Mouse (Mus musculus) hindlimb bud, embryonic 11.5 days (tissue): ENCODE results near the gene Ahnak2.

Experiments
- DNase-seq: peaks from one replicate; pipeline ENCODE4 v3.0.0-alpha.2; 2012; ENCODE audit warnings: low read depth, low spot score; ENCODE audit errors: extremely low spot score

The Ahnak2 gene

GRCm38 (mm10) chr12:112735896-112736635, 66.4 kb downstream of the Ahnak2 start:
- no peak for DNase-seq

DNA sequence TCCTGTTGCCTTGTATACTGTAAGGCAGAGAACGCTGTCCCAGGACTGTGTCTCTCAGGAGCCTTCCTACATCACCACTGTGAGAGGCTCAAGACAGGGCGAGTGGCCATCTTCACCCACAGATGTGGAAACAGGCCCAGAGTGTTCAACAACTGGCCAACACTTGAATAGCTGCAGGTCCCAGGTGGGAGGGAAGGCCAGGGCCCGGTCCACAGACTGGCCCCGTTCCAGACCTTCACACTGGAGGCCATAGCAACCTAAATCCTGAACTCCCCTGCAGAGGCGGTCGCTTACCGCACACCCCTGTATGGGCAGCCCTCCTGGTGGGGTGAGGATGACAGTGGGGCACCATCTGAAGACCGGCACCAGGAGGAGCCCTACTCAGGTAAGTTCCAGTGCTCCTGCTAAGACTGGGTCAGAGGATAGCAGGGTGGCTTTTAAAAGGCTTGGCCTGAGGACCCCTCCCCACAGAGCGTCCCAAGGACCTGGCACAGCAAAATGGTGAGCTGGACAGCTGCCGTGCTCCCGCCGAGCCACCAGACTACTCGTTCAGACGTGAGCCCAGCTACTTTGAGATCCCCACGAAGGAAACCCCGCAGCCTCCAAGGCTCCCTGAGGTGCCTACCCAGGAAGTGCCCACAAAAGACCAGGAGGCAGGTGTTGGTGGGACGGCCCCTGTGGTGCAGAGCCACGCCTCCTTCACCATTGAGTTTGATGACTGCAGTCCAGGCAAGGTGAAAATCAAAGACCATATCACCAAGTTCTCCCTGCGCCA, 67.4 kb downstream of the Ahnak2 start:
- DNase-seq: no peak

DNA sequence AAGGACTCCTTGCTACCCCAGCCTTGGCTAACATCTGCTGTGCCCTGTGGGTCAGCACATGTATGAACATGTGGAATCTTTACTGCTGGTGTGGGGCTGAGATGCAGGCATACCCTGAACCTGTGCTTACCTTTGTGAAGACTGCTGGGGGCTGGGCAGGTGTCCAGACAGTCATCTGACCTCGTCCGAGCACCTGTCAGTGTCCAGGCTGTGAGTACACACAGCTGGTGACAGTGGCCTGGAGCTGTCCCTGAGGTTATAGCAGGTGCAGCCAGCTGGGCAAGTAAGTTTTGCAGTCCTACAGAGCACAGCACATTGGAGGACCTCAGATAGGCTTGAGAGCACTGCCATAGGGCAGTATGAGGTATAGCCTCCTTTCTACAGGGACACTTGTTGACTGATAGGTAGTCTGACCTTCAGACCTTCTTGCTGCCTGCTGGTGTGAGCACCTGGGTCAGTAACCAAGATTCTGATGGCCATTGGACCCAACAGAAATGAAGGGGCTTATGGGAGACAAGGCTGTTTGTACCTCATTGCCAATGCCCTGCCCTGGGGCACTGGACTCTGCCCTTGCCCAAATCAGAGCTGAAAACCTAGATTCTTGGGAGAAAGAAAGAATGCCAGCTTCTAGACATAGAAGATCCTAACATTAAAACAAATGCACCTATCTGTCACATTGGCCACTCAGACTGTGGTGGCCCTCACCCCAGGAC, 68.2 kb downstream of the Ahnak2 start:
- DNase-seq: no peak

DNA sequence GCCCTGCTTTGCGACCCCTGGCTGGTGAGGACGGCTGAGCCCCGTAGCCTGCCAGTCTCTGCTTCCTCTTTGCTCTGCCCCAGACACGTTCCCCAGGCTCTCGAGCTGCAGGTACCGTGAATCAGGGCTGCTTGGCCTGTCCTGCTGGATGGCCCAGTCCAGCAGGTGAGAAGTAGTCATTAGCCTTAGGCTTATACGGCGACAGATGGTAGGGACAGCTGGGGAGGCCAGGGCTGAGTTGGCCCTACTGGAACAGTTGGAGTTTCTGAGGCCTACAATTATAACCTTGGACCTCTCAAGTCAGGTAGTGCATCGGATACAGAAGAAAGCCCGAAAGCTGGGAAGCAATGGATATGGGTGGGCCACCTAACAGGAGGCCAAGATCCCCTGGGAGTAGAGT, 69.9 kb downstream of the Ahnak2 start:
- no peak for DNase-seq

DNA sequence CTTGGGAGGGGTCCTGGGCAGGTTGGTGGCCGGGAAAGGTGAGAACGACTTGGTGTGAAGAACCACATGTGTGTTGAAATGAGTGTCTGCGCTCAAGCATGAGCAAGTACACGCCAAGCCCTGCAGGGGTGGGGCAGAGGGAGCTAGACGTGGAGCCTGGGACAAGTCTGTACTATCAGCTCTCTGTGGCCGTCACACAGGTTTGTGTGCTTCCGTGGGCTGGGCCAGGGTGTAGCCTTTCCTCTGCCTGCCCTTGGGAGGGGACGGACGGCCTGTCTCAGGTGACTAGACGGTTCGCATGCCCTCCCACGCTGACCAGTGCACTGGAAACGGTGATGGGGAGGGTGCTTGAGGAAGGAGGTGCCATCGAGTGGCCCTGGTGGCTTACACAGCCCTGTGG, 71.6 kb downstream of the Ahnak2 start:
- DNase-seq: no peak

DNA sequence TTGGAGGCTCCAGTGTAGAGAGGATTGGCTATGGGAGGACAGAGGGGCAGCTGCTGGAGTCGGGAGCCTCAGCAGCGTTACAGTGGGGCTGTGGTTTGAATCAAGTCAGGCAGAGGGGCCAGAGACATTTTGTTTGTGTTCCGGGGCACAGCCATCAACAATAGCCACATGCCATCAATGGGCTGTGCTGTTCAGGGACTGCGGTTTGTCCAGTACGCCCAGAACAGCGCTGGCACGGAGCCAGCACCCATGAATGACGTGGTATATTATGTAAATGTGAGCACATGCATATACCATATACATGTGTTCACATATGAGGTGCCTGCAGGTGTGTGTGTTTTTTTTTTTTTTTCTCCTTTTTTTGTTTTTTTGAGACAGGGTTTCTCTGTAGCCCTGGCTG, 74.7 kb downstream of the Ahnak2 start:
- DNase-seq: no peak

- DNase-seq: peak; percentile 73
These were observed 78.2 kb downstream of the Ahnak2 start for GRCm38 (mm10) chr12:112724077-112724805.

GRCm38 (mm10) chr12:112723445-112723844, 79.0 kb downstream of the Ahnak2 start:
- DNase-seq: no peak

- no peak for DNase-seq
These were observed 79.5 kb downstream of the Ahnak2 start for GRCm38 (mm10) chr12:112723028-112723330.

DNA sequence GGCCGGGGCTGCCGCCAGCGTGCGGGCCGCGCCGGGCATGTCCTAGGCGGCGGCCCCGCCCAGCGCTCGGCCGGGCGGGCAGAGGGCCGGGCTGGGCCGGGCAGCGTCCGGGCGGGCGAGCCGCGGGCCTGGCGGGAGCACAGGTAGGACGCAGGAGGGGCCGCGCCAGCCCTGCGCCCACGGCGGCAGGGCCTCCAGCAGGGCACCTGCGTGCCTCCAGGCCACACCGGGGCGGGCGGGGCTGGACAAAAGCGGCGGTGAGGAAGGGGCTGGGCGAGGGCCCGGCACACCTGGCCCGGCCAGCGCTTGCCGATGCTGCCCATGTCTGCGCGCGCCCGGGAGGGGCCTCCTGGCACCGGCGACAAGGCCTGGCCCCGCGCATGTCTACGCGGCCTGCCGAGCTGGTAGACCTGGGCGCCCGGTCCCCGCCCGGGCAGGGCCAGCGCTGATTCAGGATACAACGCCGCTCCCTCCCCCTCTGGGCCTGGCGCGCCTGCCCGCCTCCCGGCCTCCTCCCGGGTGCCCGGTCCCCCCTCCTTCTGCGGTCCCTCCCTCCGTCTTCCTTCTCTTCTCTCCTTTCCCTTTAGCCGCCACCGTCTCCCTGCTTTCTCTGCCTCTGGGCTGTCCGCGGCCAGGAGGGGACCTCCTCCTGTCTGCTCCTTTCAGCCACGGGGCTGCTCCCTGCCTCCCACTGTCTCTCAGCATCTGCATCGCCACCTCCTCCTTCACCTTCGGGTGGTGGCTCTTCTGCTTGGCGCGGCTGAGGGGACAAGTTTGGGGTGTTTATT, 80.0 kb downstream of the Ahnak2 start:
- DNase-seq: no peak
